Mouse (Mus musculus): Measurements from ENCODE around the gene Krit1. TPM values are rescaled to one million over a fixed set of nuclear protein-coding genes. Genes with fewer than 3 reads are reported as not detected.
"Not testable (repeated sequence)": the region's sequence is repeated elsewhere in the genome, so short reads cannot be mapped to it uniquely, and the experiment has no call there.

The Krit1 gene
- polyA plus RNA-seq, 1 experiment from 2014 or later, result 71.8 TPM

DNA sequence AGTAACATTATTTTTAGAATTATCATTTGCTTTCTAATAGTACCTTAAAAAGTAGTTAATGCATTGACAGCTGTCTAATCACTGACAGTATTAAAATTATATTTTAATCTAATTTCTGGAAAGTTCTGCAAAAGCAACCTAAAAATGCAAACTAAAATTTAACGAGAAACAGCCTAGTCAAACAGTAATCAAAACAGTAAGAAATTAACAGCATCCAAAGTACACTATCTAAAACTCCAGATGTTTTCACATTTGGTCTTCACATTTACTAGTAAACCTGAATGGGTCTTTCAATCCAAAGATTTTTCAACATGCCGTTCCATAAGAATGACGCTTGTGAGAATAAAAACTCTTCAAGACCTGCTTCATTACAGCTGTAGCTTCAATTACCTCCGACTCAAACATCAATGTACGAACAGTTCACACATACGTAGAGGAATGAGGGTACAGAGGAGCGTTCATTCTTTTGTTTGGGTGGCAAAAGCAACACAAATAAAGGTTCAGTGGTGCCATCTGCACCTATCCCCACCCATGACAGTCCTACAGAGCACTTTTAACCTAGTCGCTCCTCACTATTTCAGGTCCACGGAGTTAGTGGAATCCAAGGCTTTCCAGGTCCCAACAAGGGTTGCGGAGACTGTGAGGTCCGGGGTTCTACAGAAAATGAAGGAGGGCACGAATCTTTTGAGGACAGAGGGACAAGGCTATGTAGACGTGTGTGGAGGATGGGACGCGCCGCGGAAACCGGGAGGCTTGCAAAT, 1.1 kb upstream of the Krit1 start:
- peak overlapping the region; percentile 95 for H3K27ac ChIP-seq
- ATAC-seq (ENCODE audit: low FRiP score), result peak; percentile 9
- H3K27me3 ChIP-seq, result no peaks in the 10 kb centered on the region
- peak overlapping the region; percentile 88 for H3K4me3 ChIP-seq
- 6% methylated on average over 18 of the region's 18 CpGs for WGBS
- H3K9me3 ChIP-seq, result no peaks in the 10 kb centered on the region
- peaks cover 24% of the 10 kb centered on the region for H3K4me1 ChIP-seq (replicated peaks)
- peak overlapping the region; percentile 90 for H3K9ac ChIP-seq
- H3K36me3 ChIP-seq, result no peaks in the 10 kb centered on the region
- peak overlapping the region; percentile 85 for H3K4me2 ChIP-seq

DNA sequence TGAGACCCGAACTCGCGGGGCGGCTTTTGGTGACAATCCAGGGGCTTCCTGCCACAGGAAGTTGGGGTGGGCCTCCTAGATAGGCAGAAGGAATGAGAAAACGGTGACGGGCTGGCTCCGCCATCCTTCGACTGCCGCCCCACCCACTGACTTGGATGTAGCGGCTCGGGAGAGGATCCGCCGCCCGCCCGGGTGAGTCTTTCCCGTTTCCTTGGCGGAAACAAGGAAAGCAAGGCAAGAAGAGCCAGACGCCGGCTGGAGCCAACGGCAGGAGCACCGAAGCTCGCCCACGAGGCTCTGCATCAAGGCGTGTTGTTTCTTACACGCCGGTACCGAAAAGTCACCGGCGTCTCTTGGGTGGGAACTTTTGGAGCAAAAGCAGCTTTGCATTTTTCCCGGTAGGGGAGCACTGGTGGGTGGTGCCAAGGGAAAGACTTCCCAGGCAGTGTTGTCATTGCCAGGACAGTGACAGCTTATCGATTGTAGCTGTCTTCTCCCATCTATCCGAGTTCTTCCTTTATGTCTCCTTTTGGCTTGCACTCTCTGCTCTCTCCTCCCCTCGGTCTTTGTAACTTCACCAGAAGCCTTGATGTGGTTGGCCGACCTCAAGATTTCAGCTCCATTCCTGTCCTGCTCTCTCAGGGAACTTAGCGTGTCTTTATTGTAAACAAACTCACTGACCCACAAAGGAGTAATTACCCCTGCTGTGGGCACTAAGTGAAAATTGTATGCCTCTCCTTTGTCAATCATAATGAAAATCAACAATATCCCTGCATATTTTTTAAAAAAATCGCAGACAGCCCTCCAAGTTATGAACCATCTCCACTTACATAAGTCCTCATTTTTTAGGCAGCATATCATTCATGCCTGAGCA, 545 bp downstream of the Krit1 start:
- Histone ChIP-seq H3K9me3 (no peaks in the 10 kb centered on the region), H3K36me3 (peaks cover 4% of the 10 kb centered on the region; the same call in 1 of the 2 replicates), H3K4me1 (replicated peaks) (peaks cover 24% of the 10 kb centered on the region), H3K9ac (peak overlapping the region; percentile 90), H3K4me3 (peak overlapping the region; percentile 88), H3K4me2 (peak overlapping the region; percentile 85), H3K27ac (peak overlapping the region; percentile 95), H3K27me3 (no peaks in the 10 kb centered on the region)
- under 1% methylated on average over 36 of the region's 36 CpGs for WGBS
- peak; percentile 81 for ATAC-seq (ENCODE audit: low FRiP score)

DNA sequence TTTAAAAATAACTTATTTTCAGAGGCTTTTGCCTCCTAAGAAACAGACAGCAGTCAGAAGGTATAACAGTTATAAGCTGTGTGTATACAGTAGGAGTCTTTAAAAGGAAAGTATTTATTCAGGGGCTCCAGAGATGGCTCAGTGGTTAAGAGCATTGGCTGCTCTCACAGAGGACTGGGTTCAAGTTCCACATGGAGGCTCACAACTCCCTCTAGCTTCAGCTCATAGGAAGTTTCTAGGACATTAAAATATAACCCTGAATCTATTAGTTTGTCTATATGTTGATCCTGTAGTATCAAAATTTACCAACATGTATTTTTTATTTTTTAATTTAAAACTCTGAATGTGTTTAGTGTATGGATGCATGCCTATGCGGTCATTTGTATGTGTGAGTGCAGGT, 5.5 kb downstream of the Krit1 start:
- no peak for ATAC-seq (ENCODE audit: low FRiP score)
- Histone ChIP-seq H3K9ac (no peak overlapping the region), H3K27me3 (no peaks in the 10 kb centered on the region), H3K4me3 (no peak overlapping the region), H3K4me1 (replicated peaks) (peaks cover 7% of the 10 kb centered on the region), H3K27ac (no peak overlapping the region), H3K4me2 (no peak overlapping the region), H3K36me3 (peaks cover 30% of the 10 kb centered on the region), H3K9me3 (no peaks in the 10 kb centered on the region)
- 100% methylated on average over 1 of the region's 1 CpGs for WGBS

DNA sequence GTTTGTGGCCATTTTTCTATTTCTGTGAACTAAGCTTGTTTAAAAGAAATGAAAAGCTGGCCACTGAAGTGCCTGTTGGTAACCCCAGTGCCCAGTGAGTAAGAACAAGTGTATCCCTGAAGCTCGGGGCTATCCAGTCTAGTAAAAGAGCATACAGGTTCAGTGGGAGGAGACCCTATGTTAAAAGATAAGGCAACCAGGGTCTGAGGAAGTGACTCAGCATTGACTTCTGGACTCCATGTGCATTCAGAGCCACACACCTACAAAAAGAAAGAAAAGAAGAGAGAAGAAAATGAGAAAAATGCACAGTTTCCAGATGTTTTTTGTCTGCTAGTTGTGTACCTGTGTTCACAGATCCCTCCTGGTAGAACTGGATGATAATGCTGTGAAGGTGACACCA, 31.1 kb downstream of the Krit1 start:
- no peaks in the 10 kb centered on the region for H3K4me1 ChIP-seq (replicated peaks)
- no peak overlapping the region for H3K4me3 ChIP-seq
- H3K4me2 ChIP-seq, result no peak overlapping the region
- H3K27ac ChIP-seq, result no peak overlapping the region
- 77% methylated on average over 1 of the region's 1 CpGs for WGBS
- H3K9ac ChIP-seq, result no peak overlapping the region
- peaks cover 5% of the 10 kb centered on the region; the same call in 1 of the 2 replicates for H3K9me3 ChIP-seq
- H3K36me3 ChIP-seq, result peaks cover 56% of the 10 kb centered on the region
- no peaks in the 10 kb centered on the region for H3K27me3 ChIP-seq
- no peak for ATAC-seq (ENCODE audit: low FRiP score)

DNA sequence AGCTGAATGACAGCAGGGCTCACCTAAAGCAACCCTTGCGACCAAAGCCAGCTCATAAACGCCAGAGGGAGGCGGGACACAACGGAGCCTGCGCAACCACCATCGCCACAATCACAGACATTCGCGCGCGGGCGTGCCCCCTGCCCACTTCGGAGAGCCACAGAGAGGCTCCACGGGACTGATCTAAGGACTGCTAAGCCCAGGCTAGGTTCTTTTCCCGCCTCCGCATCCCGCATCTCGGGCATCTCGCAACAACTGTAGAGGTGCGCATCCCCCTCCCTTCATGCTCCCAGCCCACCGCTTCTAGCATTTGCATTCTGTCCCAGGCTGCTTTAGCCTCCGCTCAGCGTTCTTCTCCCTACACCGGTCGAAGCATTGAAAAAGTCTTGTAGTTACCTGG, 42.0 kb downstream of the Krit1 start, which contains the start of gene Lrrd1:
TSS of gene Lrrd1 (plus strand) at position 148 of the 400 bp plus-strand sequence.
- H3K9me3 ChIP-seq, result no peaks in the 10 kb centered on the region
- H3K4me1 ChIP-seq (replicated peaks), result peaks cover 5% of the 10 kb centered on the region
- no peak within 1 kb of the TSS for H3K27ac ChIP-seq
- H3K4me2 ChIP-seq, result peak within 1 kb of the TSS; percentile 62
- WGBS, result 6% methylated on average over 24 of the region's 24 CpGs
- H3K4me3 ChIP-seq, result peak within 1 kb of the TSS; percentile 39
- H3K36me3 ChIP-seq, result peaks cover 19% of the 10 kb centered on the region
- H3K27me3 ChIP-seq, result no peaks in the 10 kb centered on the region
- ATAC-seq (ENCODE audit: low FRiP score), result peak; percentile 69
- H3K9ac ChIP-seq, result peak within 1 kb of the TSS; percentile 68

DNA sequence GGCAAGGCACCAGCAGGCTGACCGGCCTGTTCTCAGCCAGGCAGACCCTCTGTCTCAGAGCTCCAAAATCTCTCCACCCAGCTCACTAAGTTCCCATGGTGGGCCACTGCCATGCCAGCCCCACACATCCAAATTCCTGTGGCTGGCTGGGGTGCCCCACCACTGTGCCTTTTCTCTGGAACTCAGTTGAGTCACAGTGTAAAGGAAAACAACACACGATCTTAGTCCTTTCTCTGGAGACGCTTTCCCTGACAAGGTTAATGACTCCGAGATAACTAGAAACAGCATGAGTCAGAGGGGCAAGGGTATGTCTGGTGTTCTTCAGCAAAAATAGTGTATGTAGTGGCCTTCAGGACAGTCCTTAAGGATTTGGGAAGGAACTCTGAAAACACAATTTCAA, 67.2 kb downstream of the Krit1 start:
- no peaks in the 10 kb centered on the region for H3K27me3 ChIP-seq
- no peak overlapping the region for H3K27ac ChIP-seq
- ATAC-seq (ENCODE audit: low FRiP score), result no peak
- no peaks in the 10 kb centered on the region for H3K4me1 ChIP-seq (replicated peaks)
- H3K4me2 ChIP-seq, result no peak overlapping the region
- H3K9ac ChIP-seq, result no peak overlapping the region
- no peaks in the 10 kb centered on the region for H3K36me3 ChIP-seq
- no peaks in the 10 kb centered on the region for H3K9me3 ChIP-seq
- 87% methylated on average over 4 of the region's 4 CpGs for WGBS
- H3K4me3 ChIP-seq, result no peak overlapping the region

DNA sequence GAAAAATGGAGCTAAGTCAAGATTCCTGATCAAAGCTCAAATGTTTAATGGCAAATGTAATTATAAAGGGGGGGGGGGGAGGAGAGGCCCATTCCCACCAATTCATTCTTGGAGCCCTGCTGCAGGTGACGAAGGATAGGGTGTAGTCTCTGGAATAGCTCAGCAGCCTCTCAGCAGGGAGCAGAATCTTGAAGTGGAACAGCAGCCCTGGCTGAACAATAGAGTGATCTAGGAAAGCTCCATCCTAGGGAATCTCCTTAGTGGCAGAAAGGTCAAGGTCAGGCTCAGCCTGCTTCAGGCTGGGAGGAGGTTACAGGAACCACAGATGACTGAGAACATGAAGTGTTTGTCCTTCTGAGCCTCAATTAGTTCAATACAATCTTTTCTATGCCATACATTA, 69.4 kb downstream of the Krit1 start:
- Histone ChIP-seq H3K27me3 (no peaks in the 10 kb centered on the region), H3K4me1 (replicated peaks) (no peaks in the 10 kb centered on the region), H3K9me3 (no peaks in the 10 kb centered on the region), H3K27ac (no peak overlapping the region), H3K4me2 (no peak overlapping the region), H3K9ac (no peak overlapping the region), H3K4me3 (no peak overlapping the region), H3K36me3 (no peaks in the 10 kb centered on the region)
- no peak for ATAC-seq (ENCODE audit: low FRiP score)
- WGBS, result 40% methylated on average over 1 of the region's 1 CpGs

DNA sequence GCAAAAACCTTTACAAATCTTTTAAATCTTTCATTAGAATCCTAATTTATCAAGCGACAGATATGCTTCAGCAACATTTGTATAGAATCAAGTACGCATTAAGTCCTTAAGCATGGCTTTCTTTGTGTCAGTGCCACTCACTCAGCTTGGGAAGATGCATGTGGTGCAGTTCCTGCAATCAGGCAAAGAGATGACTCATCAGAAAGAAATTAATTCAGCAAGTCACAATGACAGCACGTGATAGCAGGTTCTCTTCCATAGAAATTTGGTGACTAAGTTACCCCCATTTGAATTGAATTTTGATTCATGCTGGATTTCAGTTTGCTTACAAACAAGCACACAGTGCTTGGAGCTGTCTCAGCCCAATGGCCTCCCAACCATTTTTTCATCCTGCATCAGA, 70.5 kb downstream of the Krit1 start:
- no peaks in the 10 kb centered on the region for H3K36me3 ChIP-seq
- H3K9ac ChIP-seq, result no peak overlapping the region
- H3K4me2 ChIP-seq, result no peak overlapping the region
- H3K4me3 ChIP-seq, result no peak overlapping the region
- no peaks in the 10 kb centered on the region for H3K9me3 ChIP-seq
- H3K27me3 ChIP-seq, result no peaks in the 10 kb centered on the region
- WGBS, result 69% methylated on average over 3 of the region's 3 CpGs
- no peak for ATAC-seq (ENCODE audit: low FRiP score)
- no peaks in the 10 kb centered on the region for H3K4me1 ChIP-seq (replicated peaks)
- H3K27ac ChIP-seq, result no peak overlapping the region

DNA sequence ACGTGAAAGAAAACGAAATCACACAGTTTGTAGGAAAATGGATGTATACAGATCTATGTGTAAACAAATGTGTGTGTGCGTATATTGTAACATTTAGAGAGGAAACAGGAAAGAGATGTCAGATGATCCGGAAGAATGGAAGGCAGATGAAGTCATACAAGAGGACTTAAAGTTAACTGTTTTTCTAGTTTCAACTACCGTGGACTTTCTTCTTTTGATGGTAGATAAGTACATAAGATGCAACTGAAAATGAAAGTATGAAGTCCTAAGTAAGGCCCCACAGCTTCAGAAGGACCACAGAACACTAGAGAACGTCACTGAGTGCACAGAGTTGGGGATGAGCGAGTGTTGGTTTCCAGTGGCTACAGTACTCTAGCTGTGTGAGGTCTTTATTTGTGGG, 83.9 kb downstream of the Krit1 start:
- not testable (repeated sequence) for H3K4me1 ChIP-seq (replicated peaks); H3K27ac ChIP-seq; H3K4me3 ChIP-seq; H3K9me3 ChIP-seq; H3K36me3 ChIP-seq; ATAC-seq (ENCODE audit: low FRiP score); H3K9ac ChIP-seq; H3K4me2 ChIP-seq; H3K27me3 ChIP-seq
- WGBS, result 86% methylated on average over 7 of the region's 7 CpGs

DNA sequence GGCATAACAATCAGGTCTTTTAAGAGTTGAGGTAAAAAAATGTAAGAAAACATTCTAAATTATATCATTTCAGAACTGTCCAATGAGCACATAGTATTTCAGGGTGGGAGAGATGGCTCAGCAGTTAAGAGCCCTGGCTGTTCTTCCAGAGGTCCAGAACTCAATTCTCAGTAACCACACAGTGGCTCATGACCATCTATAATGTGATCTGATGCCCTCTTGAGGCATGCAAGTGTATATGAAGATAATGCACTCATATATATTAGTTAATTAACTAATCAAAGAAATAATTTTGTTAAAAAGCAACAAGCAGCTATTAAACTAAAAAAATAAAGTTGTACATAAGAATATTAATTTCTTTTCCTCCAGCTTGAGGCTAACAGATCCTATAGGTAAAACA, 86.2 kb downstream of the Krit1 start:
- no peak for ATAC-seq (ENCODE audit: low FRiP score)
- Histone ChIP-seq H3K4me1 (replicated peaks) (peaks cover 8% of the 10 kb centered on the region), H3K4me2 (no peak overlapping the region), H3K9me3 (no peaks in the 10 kb centered on the region), H3K4me3 (no peak overlapping the region), H3K27ac (no peak overlapping the region), H3K27me3 (no peaks in the 10 kb centered on the region), H3K9ac (no peak overlapping the region), H3K36me3 (no peaks in the 10 kb centered on the region)

DNA sequence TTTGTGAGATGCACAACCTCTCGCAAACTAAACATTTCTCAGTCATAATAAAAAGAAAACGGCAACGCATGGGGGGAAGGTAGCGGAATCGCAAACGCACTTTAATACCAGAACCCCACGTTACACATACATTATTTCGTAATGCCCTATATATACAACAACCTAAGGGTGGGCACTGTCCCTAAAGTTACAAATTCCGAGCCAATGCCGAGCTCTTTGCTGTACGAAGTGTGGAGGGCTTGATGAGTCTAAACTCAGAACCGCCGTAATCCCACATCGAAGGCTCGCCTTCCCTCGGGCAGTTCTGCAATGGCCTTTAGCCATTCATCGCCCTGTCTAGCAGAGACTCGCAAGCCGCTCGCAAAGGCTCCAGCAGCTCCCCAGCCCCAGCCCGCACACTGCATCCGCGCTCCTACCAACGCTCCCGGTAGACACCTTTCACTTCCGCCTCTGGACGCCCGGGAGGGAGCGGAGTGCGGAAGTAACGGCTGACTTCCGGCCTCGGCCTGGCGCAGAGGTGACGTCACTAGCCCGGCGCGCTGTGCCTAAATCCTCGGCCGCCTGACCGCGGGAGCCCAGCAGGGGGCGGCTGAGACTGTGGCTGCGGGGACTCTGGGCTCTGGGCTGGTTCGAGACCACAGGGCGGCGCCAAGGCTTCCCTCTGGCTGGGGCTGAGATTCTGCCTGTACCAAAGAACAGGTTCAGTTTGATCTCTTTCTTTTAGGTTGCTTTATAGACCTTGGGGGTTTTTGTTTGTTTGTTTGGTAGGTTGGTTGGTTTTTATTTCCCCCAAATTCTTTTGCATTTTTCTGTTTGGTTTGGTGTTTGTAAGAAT, 90.7 kb downstream of the Krit1 start, which contains the start of gene Mterf1a:
TSS of gene Mterf1a (minus strand) at position 475 of the 835 bp plus-strand sequence.
- peak within 1 kb of the TSS; percentile 69 for H3K9ac ChIP-seq
- H3K27ac ChIP-seq, result not testable (repeated sequence)

DNA sequence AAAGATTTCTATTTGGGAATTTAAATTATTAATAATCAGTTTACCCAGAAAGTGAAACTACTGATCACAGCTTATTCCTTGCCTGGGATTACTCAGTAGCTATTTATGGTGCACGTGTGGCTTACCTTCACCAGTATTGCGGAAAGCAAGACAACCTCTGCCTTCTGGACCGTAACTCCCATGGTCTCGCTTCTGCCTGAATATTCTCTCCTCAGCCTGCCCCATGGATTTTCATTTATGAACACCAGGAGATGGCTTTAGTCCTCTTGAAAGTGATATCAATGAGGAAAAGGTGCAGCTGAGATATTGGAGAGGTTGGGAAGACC, 91.3 kb downstream of the Krit1 start:
- 93% methylated on average over 4 of the region's 4 CpGs for WGBS
- not testable (repeated sequence) for H3K4me2 ChIP-seq; H3K27ac ChIP-seq; H3K9ac ChIP-seq; ATAC-seq (ENCODE audit: low FRiP score); H3K4me1 ChIP-seq (replicated peaks); H3K9me3 ChIP-seq; H3K36me3 ChIP-seq; H3K27me3 ChIP-seq
- H3K4me3 ChIP-seq, result peak overlapping the region; percentile 27; the same call in 1 of the 2 replicates

More for the DNA sequence above, 90.7 kb downstream of the Krit1 start, which contains the start of gene Mterf1a:
- WGBS, result 3% methylated on average over 7 of the region's 47 CpGs
- H3K27me3 ChIP-seq; H3K4me1 ChIP-seq (replicated peaks); H3K9me3 ChIP-seq; H3K36me3 ChIP-seq: not testable (repeated sequence)
- ATAC-seq (ENCODE audit: low FRiP score), result peak; percentile 100
- H3K4me3 ChIP-seq, result peak within 1 kb of the TSS; percentile 45
- H3K4me2 ChIP-seq, result peak within 1 kb of the TSS; percentile 61
